Mouse (Mus musculus) limb, embryonic 14.5 days (tissue): ENCODE data around the gene Npff. TPM values are rescaled to one million over a fixed set of nuclear protein-coding genes. Genes with fewer than 3 reads are reported as not detected.

Experiments used
- ATAC-seq: fragments of 200-750 bp; cut with Nextera tagmentation; 2 replicates; pipeline ENCODE4 v1.8.0; 2017; ENCODE audit warnings: low read depth, moderate number of reproducible peaks, moderate TSS enrichment; ENCODE audit not compliant: low FRiP score
- DNase-seq: peaks from one replicate; pipeline ENCODE4 v3.0.0-alpha.2; 2015; ENCODE audit warnings: low spot score
- H3K27ac ChIP-seq: fragments of 300-500 bp; sonication (generic); replicated peaks from 2 replicates; pipeline ENCODE4 v1.5.1; 2014; ENCODE audit warnings: low read depth, mild to moderate bottlenecking, low read length, moderate library complexity, mixed read lengths
- H3K27me3 ChIP-seq: fragments of 300-500 bp; sonication (generic); 2 replicates; pipeline ENCODE4 v1.6.1; 2014; ENCODE audit warnings: low read length, mixed read lengths; ENCODE audit not compliant: control insufficient read depth, insufficient read depth
- H3K36me3 ChIP-seq: fragments of 300-500 bp; sonication (generic); 2 replicates; pipeline ENCODE4 v1.6.1; 2014; ENCODE audit warnings: mild to moderate bottlenecking, low read length, moderate library complexity, mixed read lengths; ENCODE audit not compliant: control insufficient read depth, insufficient read depth
- H3K4me1 ChIP-seq: fragments of 300-500 bp; sonication (generic); 2 replicates; pipeline ENCODE4 v1.6.1; 2014; ENCODE audit warnings: antibody characterized with exemption, low read length, mixed read lengths; ENCODE audit not compliant: control insufficient read depth, insufficient read depth
- H3K4me2 ChIP-seq: fragments of 300-500 bp; sonication (generic); replicated peaks from 2 replicates; pipeline ENCODE4 v1.6.1; 2014; ENCODE audit warnings: low read depth, mild to moderate bottlenecking, low read length, moderate library complexity; ENCODE audit not compliant: severe bottlenecking
- H3K4me3 ChIP-seq: fragments of 300-500 bp; sonication (generic); replicated peaks from 2 replicates; pipeline ENCODE4 v1.5.1; 2014; ENCODE audit warnings: low read length
- H3K9ac ChIP-seq: fragments of 300-500 bp; sonication (generic); 2 replicates; pipeline ENCODE4 v1.6.1; 2014; ENCODE audit warnings: mild to moderate bottlenecking, low read depth, low read length, moderate library complexity; ENCODE audit not compliant: severe bottlenecking
- H3K9me3 ChIP-seq: fragments of 300-500 bp; sonication (generic); 2 replicates; pipeline ENCODE4 v1.6.1; 2016; ENCODE audit warnings: low read length; ENCODE audit not compliant: control insufficient read depth
- POLR2A ChIP-seq: fragments of 200-500 bp; IDR thresholded peaks from 2 replicates; pipeline ENCODE4 v1.8.0; 2012; ENCODE audit warnings: inconsistent platforms, mild to moderate bottlenecking, moderate library complexity, borderline replicate concordance; ENCODE audit not compliant: insufficient read depth, insufficient read length; ENCODE audit errors: extremely low read depth
- WGBS: fragments of 180-500 bp; shearing (Covaris S2); extraction: QIAGEN DNeasy Blood & Tissue Kit; methylation state at CpG from one replicate; pipeline ENCODE4 v1.1.7; 2014; 5-methylcytosine and 5-hydroxymethylcytosine counted together
- polyA plus RNA-seq, 2 experiments: library from polyadenylated mRNA; depleted of rRNA in 1 of 2; stranded (reverse) in 1 of 2; unstranded in 1 of 2; fragments of >200 nt; fragmentation: Nextera tagmentation in 1 of 2; extraction: Ambion mirVana in 1 of 2; gene quantifications; 2 replicates each; pipeline versions ENCODE4 v1.2.1 to v1.2.3; 2012 to 2014

Gene Npff
- polyA plus RNA-seq (2012; rRNA removed), result 13.7 and 14.4 TPM in 2 replicates
- 2.5 and 2.8 TPM in 2 replicates for polyA plus RNA-seq (2014; fragmentation: Nextera tagmentation; extraction: Ambion mirVana)

- Histone ChIP-seq H3K4me2 (no peak within 1 kb of the TSS), H3K27me3 (no peaks in the 10 kb centered on the region), H3K9me3 (no peaks in the 10 kb centered on the region), H3K4me1 (no peaks in the 10 kb centered on the region), H3K4me3 (no peak within 1 kb of the TSS), H3K27ac (no peak within 1 kb of the TSS), H3K9ac (no peak within 1 kb of the TSS; the same call in 1 of the 2 replicates), H3K36me3 (peaks cover 71% of the 10 kb centered on the region)
- no peak for TF ChIP-seq POLR2A
- WGBS, result 6% methylated on average over 3 of the region's 3 CpGs
- ATAC-seq (peak; percentile 53; the same call in 1 of the 2 replicates), DNase-seq (peak; percentile 85)
Measured at GRCm38 (mm10) chr15:102524892-102525485, at the start of gene Npff. Npff (minus strand) TSS chr15:102524942.

DNA sequence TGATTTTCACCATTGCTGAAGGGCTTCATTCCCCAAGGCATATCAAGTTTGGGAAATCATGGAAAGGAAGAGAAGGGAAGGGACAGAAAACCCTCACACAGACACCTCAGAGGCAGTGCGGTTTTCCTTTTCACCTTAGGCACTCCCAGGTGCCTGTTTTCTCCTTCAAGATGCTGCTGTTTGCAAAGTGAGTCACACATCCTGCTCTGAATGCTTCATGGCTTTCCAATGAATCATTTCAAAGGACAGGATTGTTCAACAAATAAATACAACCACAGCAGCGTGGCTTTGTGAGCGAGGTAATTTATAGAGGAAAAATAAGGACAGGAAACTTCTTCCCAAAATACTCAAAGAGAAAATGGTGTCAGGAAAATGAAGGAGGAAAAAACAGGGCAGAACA lies 47.3 kb upstream of the Npff start:
- 73% methylated on average over 3 of the region's 3 CpGs for WGBS
- TF ChIP-seq POLR2A, result no peak
- Histone ChIP-seq H3K4me1 (no peaks in the 10 kb centered on the region), H3K4me2 (no peak overlapping the region), H3K4me3 (no peak overlapping the region), H3K27me3 (no peaks in the 10 kb centered on the region), H3K27ac (no peak overlapping the region), H3K36me3 (peaks cover 5% of the 10 kb centered on the region; the same call in 1 of the 2 replicates), H3K9ac (no peak overlapping the region), H3K9me3 (no peaks in the 10 kb centered on the region)
- DNase-seq (no peak), ATAC-seq (no peak)

DNA sequence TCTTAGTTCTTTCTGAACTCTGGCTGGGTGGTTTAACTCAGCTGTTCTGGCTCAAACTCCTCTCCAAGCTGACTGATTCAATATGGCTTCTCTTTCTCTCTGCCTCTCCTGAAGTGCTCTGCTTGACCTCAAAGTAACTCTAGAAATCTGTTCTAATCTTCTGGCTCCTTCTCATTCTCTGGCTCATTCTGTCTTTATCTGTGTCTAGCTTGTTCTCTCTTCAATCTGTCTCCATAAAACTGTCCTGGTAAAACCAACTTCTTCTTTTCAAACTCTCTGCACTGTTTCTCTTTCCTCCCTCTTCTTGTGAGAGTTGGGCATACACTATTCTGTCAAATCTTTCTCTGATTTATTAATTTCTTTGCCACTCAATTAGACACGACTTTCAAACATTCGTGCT lies 43.1 kb upstream of the Npff start:
- WGBS, result 87% methylated on average over 2 of the region's 2 CpGs

DNA sequence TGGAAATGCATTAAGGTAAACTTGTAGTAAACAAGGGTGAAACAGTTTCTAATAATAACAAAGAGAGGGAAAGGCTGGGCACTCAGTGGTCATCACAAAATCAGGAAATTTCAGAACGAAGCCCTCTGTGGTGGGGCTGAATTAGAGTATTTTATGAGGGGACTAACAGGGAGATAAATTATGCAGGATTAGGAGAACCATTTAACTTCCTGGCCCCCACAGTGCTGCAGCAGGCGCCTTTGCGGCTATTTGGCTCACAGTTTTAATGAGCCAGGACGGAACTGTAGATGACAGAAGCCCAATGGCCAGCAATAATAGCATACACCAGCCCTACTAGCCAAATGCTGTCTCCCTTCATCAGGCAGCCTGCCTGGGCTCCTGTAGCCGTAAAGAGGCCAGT lies 38.9 kb upstream of the Npff start:
- Histone ChIP-seq H3K27me3 (no peaks in the 10 kb centered on the region), H3K27ac (no peak overlapping the region), H3K4me1 (no peaks in the 10 kb centered on the region), H3K4me3 (no peak overlapping the region), H3K9ac (no peak overlapping the region), H3K4me2 (no peak overlapping the region), H3K9me3 (no peaks in the 10 kb centered on the region), H3K36me3 (peaks cover 22% of the 10 kb centered on the region)
- no peak for DNase-seq
- ATAC-seq, result no peak
- TF ChIP-seq POLR2A, result no peak
- WGBS, result 54% methylated on average over 5 of the region's 5 CpGs

More for the DNA sequence above, 43.1 kb upstream of the Npff start:
- no peak overlapping the region for H3K4me2 ChIP-seq
- H3K4me1 ChIP-seq, result no peaks in the 10 kb centered on the region
- H3K4me3 ChIP-seq, result no peak overlapping the region
- peaks cover 6% of the 10 kb centered on the region; the same call in 1 of the 2 replicates for H3K36me3 ChIP-seq
- DNase-seq (no peak), ATAC-seq (no peak)
- no peaks in the 10 kb centered on the region for H3K27me3 ChIP-seq
- no peak overlapping the region for H3K9ac ChIP-seq
- no peak for TF ChIP-seq POLR2A
- H3K9me3 ChIP-seq, result no peaks in the 10 kb centered on the region
- no peak overlapping the region for H3K27ac ChIP-seq

DNA sequence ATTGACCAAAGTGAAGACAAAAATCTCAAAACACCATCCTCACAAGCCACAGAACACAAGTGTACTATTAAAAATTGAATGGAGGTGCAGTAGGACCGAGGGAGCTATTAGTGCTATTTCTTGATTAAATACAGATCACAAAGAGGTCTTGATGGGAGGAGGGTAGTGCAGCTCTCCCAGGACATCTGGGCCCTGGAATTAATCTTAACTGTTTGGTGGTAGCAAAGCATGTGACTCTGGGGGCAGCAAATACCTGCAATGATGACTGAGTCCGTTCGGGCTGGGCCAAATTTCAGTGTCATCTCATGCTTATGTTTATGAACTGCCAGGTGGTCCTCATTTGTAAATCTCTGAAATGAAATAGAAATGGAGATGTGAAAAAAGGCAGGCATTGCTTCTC lies 38.3 kb upstream of the Npff start:
- Histone ChIP-seq H3K4me2 (no peak overlapping the region), H3K27ac (no peak overlapping the region), H3K4me1 (no peaks in the 10 kb centered on the region), H3K27me3 (no peaks in the 10 kb centered on the region), H3K9me3 (no peaks in the 10 kb centered on the region), H3K36me3 (peaks cover 22% of the 10 kb centered on the region), H3K4me3 (no peak overlapping the region), H3K9ac (no peak overlapping the region)
- TF ChIP-seq POLR2A, result no peak
- ATAC-seq (no peak), DNase-seq (no peak)
- WGBS, result 51% methylated on average over 3 of the region's 3 CpGs

DNA sequence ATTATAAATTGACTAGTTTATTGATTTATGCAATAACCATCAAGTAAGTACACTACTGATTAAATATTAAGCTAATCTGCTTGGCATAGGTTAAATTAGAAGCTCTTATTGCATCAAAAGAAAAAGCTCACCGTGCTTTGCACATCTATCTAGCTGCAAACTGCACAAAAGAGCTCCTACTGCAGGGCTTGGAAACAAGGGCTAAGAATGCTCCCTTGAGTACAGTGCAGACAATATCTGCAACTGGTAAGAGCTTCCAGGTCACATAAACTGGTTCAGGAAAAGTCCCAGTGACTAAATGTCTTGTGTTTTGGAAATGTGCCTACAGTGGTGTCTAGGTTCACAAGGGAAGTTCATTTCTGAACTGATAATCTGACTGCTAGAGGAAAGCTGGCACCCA lies 37.7 kb upstream of the Npff start:
- Histone ChIP-seq H3K4me2 (no peak overlapping the region), H3K36me3 (peaks cover 22% of the 10 kb centered on the region), H3K27ac (no peak overlapping the region), H3K27me3 (no peaks in the 10 kb centered on the region), H3K9me3 (no peaks in the 10 kb centered on the region), H3K4me1 (no peaks in the 10 kb centered on the region), H3K9ac (no peak overlapping the region), H3K4me3 (no peak overlapping the region)
- no peak for DNase-seq
- no peak for ATAC-seq
- WGBS, result 87% methylated on average over 1 of the region's 1 CpGs
- TF ChIP-seq POLR2A, result no peak
